Mouse (Mus musculus) CD4-positive, CD25-positive, alpha-beta regulatory T cell, adult 2 months (primary cell): ENCODE results near the gene Ppp2ca.
A peak's percentile ranks its signal among the peaks of the same experiment; 100 is the strongest.
"Not testable (repeated sequence)": the region's sequence is repeated elsewhere in the genome, so short reads cannot be mapped to it uniquely, and the experiment has no call there.

Experiments used
- DNase-seq: peaks from one replicate; pipeline ENCODE4 v3.0.0-alpha.2; 2012; ENCODE audit warnings: low read depth, low spot score

Ppp2ca gene

DNA sequence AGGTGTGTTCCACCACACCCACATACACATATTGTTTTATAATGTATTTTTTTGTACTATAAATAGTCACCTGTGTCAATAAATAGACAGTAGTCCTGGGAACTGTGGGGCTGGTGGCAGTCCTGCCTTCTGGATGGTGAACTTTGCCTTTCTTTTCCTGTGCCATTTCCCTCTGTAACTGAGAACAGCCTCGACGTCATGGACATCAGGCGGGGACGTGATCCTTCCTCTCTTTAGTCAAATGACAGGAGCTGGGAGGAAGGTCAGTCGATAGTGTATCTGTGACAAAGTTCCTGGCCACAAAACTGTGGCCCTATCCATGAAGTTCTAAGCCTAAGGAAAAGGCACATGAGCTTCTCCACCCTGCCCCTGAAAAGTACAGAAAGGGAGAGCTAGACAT lies 3.9 kb upstream of the Ppp2ca start:
- no peak for DNase-seq

DNA sequence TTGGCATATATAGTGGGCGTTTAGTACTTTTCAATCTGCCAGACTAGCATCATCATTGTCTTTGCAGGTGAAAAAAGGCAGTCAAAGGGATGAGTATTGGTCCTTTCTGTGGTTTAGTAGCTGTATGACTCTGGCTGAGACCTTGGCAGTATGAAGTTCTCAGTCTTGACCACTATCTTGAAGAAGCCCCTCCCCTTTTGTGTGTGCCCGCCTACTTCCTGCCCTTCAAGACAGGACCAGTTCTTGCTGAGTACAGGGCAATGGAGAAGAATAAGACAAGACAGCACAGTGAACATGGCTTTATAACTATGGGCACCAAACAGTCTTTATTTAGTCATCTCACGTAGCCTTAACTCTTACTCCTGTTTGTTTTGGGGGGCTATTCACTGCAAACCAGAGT lies 1.5 kb upstream of the Ppp2ca start:
- DNase-seq: peak; percentile 22

DNA sequence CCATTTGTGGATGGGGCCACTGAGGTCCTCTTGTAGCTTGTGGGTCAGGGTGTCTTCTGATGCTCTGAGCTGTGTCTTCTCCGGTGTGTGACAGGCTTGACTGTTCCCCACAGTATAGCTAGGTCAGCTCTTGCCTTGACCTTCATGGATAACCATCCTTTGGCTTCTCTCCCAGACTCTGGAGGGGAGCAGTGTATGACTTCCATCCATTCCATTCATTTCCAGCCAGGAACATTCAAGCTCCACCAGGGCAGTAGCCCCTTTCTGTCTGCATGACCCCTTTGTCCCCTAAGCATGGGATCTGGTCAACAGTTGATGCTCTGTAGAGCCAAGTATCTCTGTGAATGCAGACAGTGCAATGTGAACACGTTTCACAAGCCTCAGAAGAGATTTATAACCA lies 885 bp upstream of the Ppp2ca start:
- no peak for DNase-seq

DNA sequence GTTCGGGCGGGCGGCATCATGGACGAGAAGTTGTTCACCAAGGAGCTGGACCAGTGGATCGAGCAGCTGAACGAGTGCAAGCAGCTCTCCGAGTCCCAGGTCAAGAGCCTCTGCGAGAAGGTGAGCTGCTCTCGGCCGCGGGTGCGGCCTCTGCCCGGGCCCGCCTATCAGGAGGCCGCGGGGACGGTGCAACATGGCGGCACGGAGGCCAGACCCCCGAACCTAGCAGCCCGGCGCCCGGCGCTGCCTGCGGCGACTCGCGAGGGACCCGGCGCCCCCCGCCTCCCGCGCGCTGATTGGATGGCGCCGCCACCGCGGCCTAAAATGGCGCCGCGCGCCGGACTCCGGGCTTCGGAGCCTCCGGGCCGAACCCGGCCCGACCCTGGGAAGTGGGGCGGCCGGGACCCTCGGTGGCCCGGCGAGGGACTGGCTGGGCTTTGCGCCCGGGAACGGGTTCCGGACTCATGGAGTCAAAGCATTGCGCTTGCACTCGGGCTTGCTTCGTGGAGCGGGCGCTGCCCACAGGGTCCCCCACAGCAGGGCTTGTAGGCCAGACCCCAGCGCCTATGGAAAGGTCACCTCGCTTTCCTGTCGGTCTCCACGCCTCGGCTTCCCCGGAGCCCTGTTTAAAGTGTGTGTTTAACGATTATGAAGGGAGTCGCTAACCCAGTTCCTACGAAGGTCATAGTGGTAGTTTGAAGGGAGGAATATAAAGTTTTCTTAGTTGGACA lies 715 bp downstream of the Ppp2ca start:
- DNase-seq: peak; percentile 75

DNA sequence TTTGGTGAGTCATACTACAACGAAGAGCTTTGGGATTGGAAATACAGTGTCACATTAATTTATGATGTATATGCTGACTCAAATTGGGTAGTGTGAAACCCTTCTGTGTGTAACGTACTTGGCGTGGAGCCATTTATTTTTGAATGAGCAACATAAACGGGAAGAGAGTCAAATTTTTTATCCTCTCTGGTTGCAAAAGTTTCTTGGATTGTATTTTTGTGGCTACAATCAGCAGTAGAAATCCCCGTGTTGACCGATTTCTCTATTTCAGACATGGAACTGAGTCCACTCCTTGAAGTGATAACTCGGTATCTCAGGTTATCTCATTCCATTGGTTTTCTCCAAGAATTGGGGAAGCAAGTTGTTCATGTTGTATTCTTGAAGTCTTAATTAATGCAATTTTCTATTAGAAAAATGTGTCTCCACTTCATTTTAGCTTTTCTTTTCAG lies 1.3 kb downstream of the Ppp2ca start:
- DNase-seq: peak; percentile 65

DNA sequence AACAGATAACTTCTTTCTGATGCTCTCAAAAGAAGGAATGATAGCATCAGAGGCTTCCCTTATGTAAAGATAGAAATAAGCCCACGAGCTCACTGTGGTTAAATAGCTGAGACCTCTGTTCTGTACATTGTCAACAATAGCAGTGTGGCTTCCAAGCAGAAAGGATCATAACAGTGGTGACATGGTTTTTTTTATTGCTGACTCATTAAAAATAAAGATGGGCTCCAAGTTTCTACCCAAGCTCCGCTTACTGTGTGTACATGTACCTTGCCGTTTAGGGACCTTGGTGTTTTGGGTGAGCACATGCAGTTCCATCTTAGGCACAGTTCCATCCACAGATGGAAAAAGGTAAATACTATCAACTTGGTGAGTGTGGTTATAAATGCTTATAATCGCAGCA lies 4.5 kb downstream of the Ppp2ca start:
- no peak for DNase-seq

DNA sequence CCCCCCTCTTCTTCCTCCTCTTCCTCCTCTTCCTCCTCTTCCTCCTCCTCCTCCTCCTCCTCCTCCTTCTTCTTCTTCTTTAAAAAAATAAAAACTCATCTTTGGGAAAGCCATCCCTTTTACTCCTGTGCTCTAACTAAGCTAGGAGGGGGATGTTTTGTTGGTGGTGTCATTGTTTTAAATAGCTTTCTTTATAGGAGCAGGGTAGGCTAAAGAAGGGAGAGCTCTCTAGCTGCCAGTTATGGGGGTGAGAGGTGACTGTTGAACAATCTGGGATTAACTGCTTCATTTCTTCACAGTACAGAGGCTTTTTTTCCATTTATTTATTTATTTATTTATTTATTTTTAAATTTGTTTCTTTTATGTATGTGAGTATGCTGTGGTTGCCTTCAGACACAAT lies 7.0 kb downstream of the Ppp2ca start:
- no peak for DNase-seq

DNA sequence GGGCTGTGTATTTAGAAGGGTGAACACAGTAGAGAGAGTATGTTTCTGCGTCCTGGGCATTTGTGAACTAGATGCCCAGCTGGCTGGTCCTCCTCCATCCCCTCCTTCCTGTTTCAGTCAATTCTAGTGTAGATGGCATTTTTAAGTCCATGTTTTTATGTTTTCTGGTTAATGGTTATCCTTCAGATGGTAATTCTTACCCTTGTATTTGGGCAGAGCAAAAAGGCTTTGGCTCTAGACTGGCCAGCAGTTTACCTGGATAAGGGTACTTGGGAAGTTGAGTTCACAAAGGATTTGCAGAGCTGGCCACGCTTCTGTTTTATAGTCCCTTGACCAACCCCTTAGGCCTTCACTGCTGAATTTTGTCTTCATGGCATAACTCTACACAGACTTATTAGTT lies 7.6 kb downstream of the Ppp2ca start:
- no peak for DNase-seq

DNA sequence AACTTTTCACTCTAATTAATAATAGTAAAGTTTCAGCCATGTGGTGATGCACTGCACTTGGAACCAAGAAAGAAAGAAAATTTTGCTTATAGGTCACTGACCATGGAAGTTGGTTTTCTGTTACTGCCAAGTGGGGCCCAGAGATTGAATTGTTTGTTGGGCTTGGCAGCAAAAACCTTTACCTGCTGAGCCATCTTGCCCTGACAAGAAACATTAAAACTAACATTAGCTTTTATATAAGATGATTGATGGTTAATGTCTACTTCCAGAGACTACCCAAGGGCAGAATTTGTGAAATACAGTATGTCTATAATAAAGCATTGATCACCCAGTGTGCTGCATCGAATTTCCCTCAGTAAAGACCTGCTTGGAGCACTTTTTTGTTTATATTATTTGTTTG lies 8.0 kb downstream of the Ppp2ca start:
- DNase-seq: no peak

DNA sequence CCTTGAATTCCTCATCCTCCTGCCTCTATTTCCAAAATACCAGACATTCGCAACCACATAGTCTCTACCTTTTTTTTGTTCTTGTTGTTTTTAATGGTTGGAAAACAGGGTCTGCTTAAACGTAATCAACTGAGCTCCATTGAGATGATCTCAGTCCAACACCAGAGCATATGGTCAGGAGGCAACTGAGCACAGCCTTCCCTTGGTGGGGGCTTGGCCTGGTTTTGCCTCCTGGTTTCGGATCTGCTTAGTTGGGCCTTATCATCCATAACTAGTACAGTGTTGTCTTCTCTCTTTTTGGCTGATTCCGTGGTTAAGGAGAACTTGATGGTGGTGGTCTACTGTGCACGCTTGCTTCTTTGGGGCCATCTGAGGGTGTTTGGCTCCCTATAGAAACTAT lies 10.3 kb downstream of the Ppp2ca start:
- DNase-seq: no peak

DNA sequence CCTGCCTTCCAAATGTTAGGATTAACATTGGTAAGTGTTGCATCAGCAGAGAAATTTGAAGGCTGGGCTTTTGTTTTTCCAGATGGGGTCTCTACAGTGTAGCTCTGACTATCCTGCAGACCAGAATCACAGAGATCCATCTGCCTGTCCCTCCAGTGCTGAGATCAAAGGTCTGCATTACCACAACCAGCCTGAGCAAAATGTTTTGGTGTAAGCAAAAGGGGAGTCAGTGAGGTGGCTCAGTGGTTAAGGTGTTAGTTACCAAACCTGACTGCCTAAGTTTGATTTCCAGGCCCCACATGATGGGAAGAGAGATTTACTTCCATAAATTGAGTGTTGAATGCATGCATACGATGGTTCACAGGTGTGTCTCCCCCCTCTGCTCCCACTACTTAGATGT lies 10.9 kb downstream of the Ppp2ca start:
- no peak for DNase-seq

DNA sequence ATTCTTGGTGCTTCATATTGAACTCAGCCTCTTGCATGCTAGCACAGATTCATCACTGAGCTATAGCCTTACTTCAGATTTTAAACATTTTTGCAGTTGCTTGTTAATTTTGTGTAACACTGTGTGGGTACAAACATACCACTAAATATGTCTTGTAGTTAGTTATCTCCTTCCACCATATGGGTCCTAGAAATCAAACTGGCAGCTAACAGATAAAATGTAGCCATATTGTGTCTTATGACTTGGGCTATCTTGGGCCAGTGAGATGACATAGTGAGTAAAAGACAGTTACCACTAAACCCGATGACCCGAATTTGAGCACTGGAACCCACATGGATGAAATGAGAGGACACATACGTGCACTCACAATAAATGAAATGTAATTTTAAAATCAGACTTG lies 17.0 kb downstream of the Ppp2ca start:
- DNase-seq: no peak

DNA sequence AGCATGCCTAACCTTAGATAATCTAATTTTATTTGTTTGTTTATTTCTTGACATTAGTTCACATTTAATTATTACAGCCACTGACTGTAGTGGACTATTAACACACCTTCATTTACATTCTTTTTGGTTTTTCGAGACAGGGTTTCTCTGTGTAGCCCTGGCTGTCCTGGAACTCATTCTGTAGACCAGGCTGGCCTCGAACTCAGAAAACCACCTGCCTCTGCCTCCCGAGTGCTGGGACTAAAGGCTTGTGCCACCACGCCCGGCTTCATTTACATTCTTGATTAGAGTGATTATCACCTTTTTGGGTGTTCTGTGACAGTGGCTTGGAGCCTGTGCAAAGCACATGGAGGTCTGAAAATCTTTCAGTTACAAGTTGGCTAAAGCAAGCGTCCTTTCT lies 17.6 kb downstream of the Ppp2ca start:
- DNase-seq: not testable (repeated sequence)

DNA sequence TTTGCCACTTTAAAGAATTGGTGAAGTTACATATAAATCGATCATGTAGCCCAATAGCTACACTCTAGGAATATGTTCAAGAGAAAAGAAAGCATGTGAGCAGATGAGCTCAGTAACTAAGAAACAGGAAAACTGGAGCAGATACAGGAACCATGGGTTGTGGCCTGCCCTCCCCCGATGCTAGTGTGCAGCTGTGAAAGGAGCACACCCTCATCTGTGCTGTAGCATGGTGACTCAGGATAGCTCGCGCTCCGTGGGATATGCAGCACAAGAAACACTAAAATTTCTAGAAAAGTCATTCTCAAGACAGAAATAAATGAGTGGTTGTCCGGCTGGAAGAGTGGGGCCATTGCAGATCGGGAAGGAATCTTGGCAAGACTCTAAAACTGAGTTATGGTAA lies 18.7 kb downstream of the Ppp2ca start:
- DNase-seq: no peak

DNA sequence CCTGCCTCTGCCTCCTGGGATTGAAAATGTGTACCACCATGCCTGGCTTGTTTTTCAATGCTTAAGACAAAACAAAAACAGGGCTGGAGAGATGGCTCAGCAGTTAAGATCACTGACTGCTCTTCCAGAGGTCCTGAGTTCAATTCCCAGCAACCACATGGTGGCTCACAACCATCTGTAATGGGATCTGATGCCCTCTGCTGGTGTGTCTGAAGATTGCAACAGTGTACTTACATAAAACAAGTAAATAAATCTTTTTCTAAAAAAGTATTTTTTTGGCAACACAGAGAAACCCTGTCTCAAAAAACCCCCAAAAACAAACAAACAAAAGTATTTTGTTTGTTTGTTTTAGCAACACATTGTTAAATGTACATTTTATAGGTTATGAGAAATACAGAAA lies 21.9 kb downstream of the Ppp2ca start:
- DNase-seq: not testable (repeated sequence)

DNA sequence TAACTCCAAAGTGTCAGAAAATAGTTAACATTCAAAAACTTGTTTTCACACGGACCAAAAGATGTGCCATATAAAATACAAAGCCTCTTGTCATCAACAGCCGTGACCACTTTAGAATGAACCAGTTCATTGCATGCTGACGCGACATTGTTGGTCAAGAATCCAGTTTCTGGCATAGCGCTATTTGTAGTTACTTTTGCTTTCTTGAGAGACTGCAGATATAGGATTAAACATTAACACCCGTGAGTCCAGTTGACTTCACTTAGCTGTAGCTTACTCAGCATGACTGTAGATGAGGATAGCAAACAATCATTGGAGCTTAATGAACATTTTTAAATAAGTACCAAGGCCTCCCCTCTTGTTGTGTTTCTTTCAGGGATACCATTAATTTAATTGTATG lies 23.6 kb downstream of the Ppp2ca start:
- no peak for DNase-seq

DNA sequence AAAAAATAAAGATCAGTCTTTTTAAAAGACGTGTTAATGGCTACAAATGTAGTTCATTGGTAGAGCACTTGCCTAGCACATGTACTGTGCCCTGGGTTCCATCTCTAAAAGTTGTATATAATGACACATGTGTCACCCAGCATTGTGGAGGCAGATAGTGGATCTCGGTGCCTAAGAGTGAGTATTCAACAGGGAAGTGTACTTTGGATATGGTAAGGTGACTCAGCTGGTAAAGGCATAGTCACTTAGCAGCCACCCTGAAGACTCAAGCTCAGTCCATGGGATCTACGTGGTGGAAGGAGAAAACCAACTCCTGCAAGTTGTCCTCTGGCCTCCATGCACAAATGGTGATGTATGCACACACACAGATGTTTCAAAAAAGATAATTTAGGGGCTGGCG lies 26.0 kb downstream of the Ppp2ca start:
- no peak for DNase-seq

DNA sequence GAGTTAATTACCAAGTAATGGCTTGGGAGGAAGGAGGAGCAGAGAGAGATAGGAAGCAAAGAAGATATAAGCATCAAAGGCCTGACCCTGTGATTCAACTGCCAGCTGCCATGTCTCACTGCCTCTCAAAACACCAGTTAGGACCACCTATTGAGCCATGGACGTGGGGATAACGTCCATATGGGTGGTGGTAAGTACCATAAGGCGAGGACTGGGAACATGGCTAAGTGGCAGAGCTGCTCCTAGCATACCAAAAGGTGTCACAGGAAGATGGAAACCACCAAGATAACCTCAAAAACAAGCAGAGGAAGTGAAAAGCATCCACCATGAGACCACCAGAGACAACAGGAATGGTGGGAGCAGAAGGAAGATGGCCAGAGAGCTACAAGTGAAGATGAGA lies 28.7 kb downstream of the Ppp2ca start:
- no peak for DNase-seq

DNA sequence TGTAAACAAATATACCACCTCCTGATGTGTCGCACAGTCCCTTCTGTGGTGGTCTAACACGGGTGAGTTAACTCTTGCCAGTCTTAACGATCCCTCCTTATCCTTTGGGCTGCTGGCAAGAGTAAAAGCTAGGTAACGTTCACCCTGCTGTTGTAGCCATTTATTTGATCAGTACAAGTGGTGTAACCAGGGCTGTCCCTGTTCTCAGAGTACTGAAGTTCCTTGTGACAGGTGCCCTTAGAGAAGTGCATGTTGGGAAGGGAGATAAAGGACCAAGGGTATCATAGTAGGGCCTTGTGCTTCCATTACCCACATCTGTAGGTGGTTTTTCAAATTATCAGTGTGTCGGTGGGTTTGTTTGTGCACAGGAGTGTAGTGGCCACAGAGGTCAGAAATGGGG lies 29.3 kb downstream of the Ppp2ca start:
- no peak for DNase-seq

DNA sequence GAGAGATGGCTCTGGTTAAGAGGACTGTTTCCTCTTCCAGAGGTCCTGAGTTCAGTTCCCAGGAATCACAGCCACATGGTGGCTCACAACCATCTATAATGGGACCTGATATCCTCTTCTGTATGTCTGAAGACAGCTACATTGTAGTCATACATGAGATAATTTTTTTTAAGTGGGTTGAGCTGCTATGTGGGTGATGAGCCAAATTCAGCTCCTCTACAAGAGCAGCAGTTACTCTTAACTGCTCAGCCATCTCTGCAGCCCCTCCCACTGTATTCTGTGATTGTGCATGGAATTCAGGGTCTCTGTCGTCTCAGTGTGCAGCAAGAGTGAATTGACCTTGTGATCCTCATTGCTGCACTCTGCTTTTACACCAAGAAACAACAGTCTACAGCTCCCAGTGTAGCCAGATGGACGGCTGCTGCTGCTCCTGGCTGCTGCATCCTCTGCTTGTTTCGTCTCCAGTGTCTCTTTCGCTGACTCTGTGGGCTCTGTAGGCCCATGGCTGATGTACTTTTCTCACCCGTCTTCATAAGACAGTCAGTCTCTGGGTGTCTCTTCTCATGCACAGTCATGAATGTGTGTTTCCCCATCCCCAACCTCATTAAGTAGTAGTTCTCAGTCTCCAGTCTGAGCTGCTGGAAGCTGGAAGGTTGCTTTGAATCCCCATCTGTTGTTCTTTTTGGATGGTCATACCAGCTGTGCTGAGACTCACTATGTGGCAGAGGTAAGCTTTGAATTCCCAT lies 30.0 kb downstream of the Ppp2ca start:
- DNase-seq: no peak

DNA sequence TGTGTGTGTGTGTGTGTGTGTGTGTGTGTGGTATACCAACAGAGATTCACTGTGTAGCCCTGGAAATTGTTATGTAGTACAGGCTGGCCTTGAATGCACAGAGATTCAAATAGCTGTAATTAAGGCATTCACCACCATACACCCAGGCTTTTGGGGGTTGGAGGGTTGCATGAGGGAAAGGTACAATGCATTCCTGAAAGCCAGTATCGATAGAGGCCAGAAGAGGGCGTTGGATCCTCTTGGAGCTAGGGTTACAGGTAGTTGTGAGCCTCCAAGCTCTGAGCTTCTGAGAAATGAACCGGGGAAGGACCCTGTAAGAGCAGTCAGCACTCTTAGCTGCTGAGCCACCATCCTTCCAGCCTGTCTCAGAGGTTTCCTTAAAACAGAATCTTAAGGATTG lies 30.7 kb downstream of the Ppp2ca start:
- peak; percentile 35 for DNase-seq

DNA sequence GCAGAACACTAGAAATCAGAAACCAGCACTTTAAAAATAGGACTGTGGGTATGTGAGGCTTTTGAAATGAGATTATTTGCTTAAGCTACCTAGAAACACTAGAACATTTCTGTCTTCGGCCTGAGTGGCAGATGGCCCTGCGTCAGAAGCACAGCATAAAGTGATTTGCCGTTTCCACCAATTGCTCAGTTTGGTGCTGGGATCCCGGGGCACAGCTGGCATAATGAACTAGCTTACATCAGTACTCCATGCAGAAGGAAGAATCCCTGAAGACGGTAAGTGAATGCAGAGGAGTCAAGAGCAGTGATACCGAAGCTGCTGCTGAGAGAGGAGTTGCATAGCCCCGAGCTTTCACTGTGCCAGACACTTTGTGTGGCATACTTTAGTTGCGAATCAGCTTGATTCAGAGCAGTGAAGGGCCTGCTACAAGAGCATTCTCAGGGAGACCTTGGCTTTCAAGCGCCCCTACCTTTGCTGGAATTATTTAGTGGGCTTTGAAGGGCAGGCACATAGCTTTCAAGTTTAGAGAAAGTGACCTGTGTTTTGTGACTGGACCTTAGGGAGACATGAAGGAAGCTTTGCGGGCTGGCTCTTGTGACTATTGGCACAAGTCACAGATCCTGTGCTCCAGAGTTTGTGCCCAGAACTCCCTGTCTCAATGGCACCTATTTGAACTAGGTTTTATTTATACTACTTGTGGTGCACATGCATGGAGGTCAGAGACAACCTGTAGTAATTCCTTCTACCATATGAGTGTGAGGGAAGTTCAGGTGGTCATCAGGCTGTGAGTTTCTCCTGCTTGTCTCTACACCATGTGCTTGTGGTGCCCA lies 31.4 kb downstream of the Ppp2ca start:
- no peak for DNase-seq
